Mouse (Mus musculus): Measurements from ENCODE around the gene Hpgds. TPM values are rescaled to one million over a fixed set of nuclear protein-coding genes. Genes with fewer than 3 reads are reported as not detected.

Hpgds gene
- polyA plus RNA-seq, 1 experiment, result not detected

DNA sequence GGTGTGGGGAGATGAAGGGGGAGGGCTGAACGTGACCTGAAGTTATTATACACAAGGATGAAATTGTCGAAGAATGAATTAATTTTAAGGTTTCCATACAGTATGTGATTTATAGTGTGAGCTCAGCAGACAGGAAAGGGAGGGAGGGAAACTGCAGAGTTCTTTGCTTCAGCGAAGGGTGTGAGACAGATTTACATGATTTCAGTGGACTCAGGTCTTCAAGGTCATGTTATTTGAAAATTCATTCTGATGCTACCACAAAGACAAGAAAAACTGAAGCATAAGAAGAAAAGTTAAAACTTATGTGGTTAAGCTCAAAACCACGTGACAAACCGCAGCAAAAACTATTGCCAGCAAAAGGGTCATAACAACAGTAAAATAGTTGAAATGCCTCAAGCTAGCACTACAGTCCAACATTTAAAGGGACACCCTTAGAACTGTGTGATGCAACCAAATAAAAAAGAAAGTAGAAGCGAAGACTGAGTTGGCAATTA is 3.9 kb downstream of the Hpgds start:
- TF ChIP-seq POLR2A (IDR thresholded peaks at IDR 0.05; ENCODE audit: insufficient read depth, low read depth, low read length) (no peak), CTCF (IDR thresholded peaks at IDR 0.05; ENCODE audit: insufficient read depth, low read depth, low read length) (no peak)
- Histone ChIP-seq H3K4me3 (ENCODE audit: insufficient read depth, low read depth, low read length) (no peak overlapping the region), H3K27ac (ENCODE audit: insufficient read depth, low read depth, low read length) (no peak overlapping the region), H3K4me1 (ENCODE audit: control insufficient read depth, insufficient read depth, low read length) (no peaks in the 10 kb centered on the region)
- WGBS, result 66% methylated on average over 6 of the region's 6 CpGs

- 32% methylated on average over 5 of the region's 5 CpGs for WGBS
- TF ChIP-seq CTCF (IDR thresholded peaks at IDR 0.05; ENCODE audit: insufficient read depth, low read depth, low read length), result no peak
- TF ChIP-seq POLR2A (IDR thresholded peaks at IDR 0.05; ENCODE audit: insufficient read depth, low read depth, low read length), result no peak
Observed at GRCm38 (mm10) chr6:65140082-65140749, 4.5 kb downstream of the Hpgds start.

GRCm38 (mm10) chr6:65138243-65138642 is 6.5 kb downstream of the Hpgds start:
- 79% methylated on average over 1 of the region's 1 CpGs for WGBS
- H3K27ac ChIP-seq (ENCODE audit: insufficient read depth, low read depth, low read length), result no peak overlapping the region
- H3K4me3 ChIP-seq (ENCODE audit: insufficient read depth, low read depth, low read length), result no peak overlapping the region
- no peak for TF ChIP-seq CTCF (IDR thresholded peaks at IDR 0.05; ENCODE audit: insufficient read depth, low read depth, low read length)
- no peak for TF ChIP-seq POLR2A (IDR thresholded peaks at IDR 0.05; ENCODE audit: insufficient read depth, low read depth, low read length)
- no peaks in the 10 kb centered on the region for H3K4me1 ChIP-seq (ENCODE audit: control insufficient read depth, insufficient read depth, low read length)

More at GRCm38 (mm10) chr6:65140082-65140749, 4.5 kb downstream of the Hpgds start:
- no peak overlapping the region for H3K27ac ChIP-seq (ENCODE audit: insufficient read depth, low read depth, low read length)
- H3K4me3 ChIP-seq (ENCODE audit: insufficient read depth, low read depth, low read length), result no peak overlapping the region
- no peaks in the 10 kb centered on the region for H3K4me1 ChIP-seq (ENCODE audit: control insufficient read depth, insufficient read depth, low read length)

DNA sequence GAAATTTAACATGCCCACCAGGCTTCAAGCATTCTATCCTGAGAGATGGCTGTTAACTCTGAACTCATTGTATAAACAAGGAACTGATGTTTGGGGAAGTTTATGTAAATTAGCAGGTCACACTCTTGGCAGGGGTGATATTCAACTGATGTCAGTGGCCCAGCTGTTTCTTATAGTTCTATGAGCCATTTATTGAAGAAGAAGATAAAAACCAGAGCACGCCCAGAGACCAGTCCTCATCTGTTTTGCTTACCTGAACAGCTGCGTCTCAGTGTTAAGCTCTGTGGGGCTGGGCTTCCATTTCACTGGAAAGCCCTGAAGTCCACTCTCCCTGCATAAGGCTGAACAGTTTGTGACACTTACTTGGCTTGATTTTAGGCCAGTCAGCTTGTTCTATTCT is 6.9 kb downstream of the Hpgds start:
- 65% methylated on average over 2 of the region's 2 CpGs for WGBS
- H3K27ac ChIP-seq (ENCODE audit: insufficient read depth, low read depth, low read length), result no peak overlapping the region

GRCm38 (mm10) chr6:65132376-65132775 is 12.3 kb downstream of the Hpgds start:
- WGBS, result 28% methylated on average over 6 of the region's 6 CpGs
- TF ChIP-seq CTCF (IDR thresholded peaks at IDR 0.05; ENCODE audit: insufficient read depth, low read depth, low read length) (no peak), POLR2A (IDR thresholded peaks at IDR 0.05; ENCODE audit: insufficient read depth, low read depth, low read length) (no peak)
- H3K4me1 ChIP-seq (ENCODE audit: control insufficient read depth, insufficient read depth, low read length), result no peaks in the 10 kb centered on the region
- no peak overlapping the region for H3K27ac ChIP-seq (ENCODE audit: insufficient read depth, low read depth, low read length)
- H3K4me3 ChIP-seq (ENCODE audit: insufficient read depth, low read depth, low read length), result no peak overlapping the region

More for the DNA sequence above, 6.9 kb downstream of the Hpgds start:
- H3K4me3 ChIP-seq (ENCODE audit: insufficient read depth, low read depth, low read length), result no peak overlapping the region
- TF ChIP-seq POLR2A (IDR thresholded peaks at IDR 0.05; ENCODE audit: insufficient read depth, low read depth, low read length), result no peak
- TF ChIP-seq CTCF (IDR thresholded peaks at IDR 0.05; ENCODE audit: insufficient read depth, low read depth, low read length), result no peak
- H3K4me1 ChIP-seq (ENCODE audit: control insufficient read depth, insufficient read depth, low read length), result no peaks in the 10 kb centered on the region

GRCm38 (mm10) chr6:65126074-65126726 is 18.5 kb downstream of the Hpgds start:
- Histone ChIP-seq H3K4me3 (ENCODE audit: insufficient read depth, low read depth, low read length) (no peak overlapping the region), H3K4me1 (ENCODE audit: control insufficient read depth, insufficient read depth, low read length) (no peaks in the 10 kb centered on the region), H3K27ac (ENCODE audit: insufficient read depth, low read depth, low read length) (no peak overlapping the region)
- TF ChIP-seq CTCF (IDR thresholded peaks at IDR 0.05; ENCODE audit: insufficient read depth, low read depth, low read length), result no peak
- TF ChIP-seq POLR2A (IDR thresholded peaks at IDR 0.05; ENCODE audit: insufficient read depth, low read depth, low read length), result no peak
- 7% methylated on average over 2 of the region's 2 CpGs for WGBS

DNA sequence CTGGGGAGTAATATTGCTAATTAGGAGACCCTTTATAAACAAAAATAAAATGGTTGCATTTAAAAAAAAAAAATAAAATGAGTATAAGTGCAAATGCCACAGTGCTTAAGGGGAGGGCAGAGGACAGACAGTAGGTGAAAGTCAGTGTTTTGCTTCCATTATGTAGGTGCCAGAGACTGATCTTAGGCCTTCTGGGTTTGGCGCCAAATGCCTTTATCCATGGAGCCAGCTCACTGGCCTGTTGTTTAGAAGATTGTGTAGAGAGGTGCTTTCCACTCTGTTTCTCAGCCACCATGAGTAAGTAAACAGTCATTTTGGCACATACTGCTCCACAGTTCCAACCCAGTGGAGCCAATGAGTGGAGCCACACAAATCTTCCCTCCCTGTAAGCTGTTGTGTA is 27.2 kb downstream of the Hpgds start:
- 54% methylated on average over 1 of the region's 1 CpGs for WGBS
- H3K4me1 ChIP-seq (ENCODE audit: control insufficient read depth, insufficient read depth, low read length), result no peaks in the 10 kb centered on the region
- H3K27ac ChIP-seq (ENCODE audit: insufficient read depth, low read depth, low read length), result no peak overlapping the region
- no peak overlapping the region for H3K4me3 ChIP-seq (ENCODE audit: insufficient read depth, low read depth, low read length)
- TF ChIP-seq POLR2A (IDR thresholded peaks at IDR 0.05; ENCODE audit: insufficient read depth, low read depth, low read length), result no peak
- no peak for TF ChIP-seq CTCF (IDR thresholded peaks at IDR 0.05; ENCODE audit: insufficient read depth, low read depth, low read length)

DNA sequence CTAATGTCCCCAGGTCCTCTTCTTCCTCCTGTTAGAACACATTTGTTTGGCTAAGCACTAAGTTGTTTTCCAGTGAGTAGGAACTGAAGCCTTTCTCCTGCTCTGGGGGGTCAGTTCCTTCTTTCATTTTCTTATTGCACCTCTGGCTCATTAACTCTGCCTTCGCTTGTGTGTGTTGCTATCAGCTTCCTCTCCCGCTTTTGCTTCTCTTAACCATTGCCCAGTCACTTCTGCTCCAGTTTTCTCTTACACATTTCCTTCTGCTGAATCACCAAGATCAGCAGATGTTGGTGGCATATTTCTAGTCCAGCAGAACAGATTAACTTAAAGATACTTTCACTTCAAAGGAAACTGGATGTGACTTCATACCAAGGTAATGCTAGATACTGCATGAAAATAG is 29.8 kb downstream of the Hpgds start:
- H3K27ac ChIP-seq (ENCODE audit: insufficient read depth, low read depth, low read length), result no peak overlapping the region
- no peak for TF ChIP-seq CTCF (IDR thresholded peaks at IDR 0.05; ENCODE audit: insufficient read depth, low read depth, low read length)
- no peak for TF ChIP-seq POLR2A (IDR thresholded peaks at IDR 0.05; ENCODE audit: insufficient read depth, low read depth, low read length)
- WGBS, result 88% methylated on average over 2 of the region's 2 CpGs

DNA sequence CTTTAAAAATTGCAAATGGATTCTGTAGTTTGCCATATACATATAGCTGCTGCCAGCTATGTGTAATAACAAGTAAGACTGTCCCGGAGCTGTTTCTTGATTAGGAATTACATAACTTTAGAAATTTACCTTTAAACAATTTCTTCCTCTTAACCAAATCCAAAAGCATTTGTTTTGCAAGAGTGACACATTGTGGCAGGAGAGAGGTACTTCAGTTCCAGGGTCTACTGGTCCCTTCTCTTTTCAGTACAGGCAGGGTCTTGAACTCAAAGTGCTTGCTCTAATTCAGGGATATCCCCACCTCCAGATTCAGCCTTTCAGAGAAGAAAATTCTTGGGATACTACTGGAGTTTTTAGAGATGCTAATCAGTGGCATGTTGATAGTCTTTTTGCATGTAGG is 65.6 kb downstream of the Hpgds start:
- no peak for TF ChIP-seq POLR2A (IDR thresholded peaks at IDR 0.05; ENCODE audit: insufficient read depth, low read depth, low read length)
- TF ChIP-seq CTCF (IDR thresholded peaks at IDR 0.05; ENCODE audit: insufficient read depth, low read depth, low read length), result no peak
- Histone ChIP-seq H3K27ac (ENCODE audit: insufficient read depth, low read depth, low read length) (no peak overlapping the region), H3K4me3 (ENCODE audit: insufficient read depth, low read depth, low read length) (no peak overlapping the region), H3K4me1 (ENCODE audit: control insufficient read depth, insufficient read depth, low read length) (peaks cover 2% of the 10 kb centered on the region; the same call in 1 of the 2 replicates)
- 88% methylated on average over 1 of the region's 1 CpGs for WGBS

More for the DNA sequence above, 29.8 kb downstream of the Hpgds start:
- no peak overlapping the region for H3K4me3 ChIP-seq (ENCODE audit: insufficient read depth, low read depth, low read length)
- no peaks in the 10 kb centered on the region for H3K4me1 ChIP-seq (ENCODE audit: control insufficient read depth, insufficient read depth, low read length)
